Mouse (Mus musculus) left cerebral cortex, adult 11 months (tissue): Measurements from ENCODE around the gene Tesk2.
"Not testable (repeated sequence)": the region's sequence is repeated elsewhere in the genome, so short reads cannot be mapped to it uniquely, and the experiment has no call there.

Experiments
- DNase-seq: peaks from one replicate; pipeline ENCODE4 v3.0.0; 2022; ENCODE audit warnings: low spot score

The Tesk2 gene

DNA sequence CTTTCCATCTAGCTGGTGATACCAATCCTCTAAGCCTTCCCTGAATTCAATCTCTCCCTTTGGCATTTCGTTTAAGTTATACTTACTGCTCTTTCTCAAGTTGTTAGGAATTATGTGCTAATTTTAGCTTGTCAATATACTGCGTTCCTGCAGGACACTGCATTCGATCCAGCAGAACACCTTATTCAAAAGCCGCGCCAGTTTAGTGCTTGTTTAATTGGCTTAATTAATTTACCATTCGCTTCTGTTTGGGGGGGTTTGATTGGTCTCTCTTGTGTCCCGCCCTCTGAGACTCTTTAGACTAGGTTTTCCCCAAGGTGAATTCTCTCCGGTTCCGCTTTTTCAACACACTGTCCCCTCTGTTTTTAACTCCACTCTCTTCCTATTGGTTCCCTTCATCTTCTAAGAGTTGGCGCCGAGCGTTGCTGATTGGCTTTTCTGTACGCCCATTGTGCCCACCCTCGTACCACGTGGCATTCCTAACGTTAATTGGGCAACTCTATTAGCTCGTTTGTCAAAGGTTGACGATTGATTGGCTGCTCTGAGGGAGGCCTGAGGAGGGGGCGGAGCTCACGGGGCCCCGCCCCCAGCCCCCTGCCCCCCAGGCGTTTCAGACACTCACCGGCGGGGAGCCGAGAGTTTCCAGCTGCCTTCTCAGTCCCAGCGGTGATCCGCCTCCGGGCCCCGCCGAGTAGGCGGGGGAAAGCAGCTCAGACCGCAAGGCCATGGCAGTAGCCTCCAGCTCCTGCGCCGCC lies at the start of gene Tesk2:
Gene Tesk2 (plus strand): TSS at position 606 of the 755 bp plus-strand sequence.
- DNase-seq, result peak; percentile 97

DNA sequence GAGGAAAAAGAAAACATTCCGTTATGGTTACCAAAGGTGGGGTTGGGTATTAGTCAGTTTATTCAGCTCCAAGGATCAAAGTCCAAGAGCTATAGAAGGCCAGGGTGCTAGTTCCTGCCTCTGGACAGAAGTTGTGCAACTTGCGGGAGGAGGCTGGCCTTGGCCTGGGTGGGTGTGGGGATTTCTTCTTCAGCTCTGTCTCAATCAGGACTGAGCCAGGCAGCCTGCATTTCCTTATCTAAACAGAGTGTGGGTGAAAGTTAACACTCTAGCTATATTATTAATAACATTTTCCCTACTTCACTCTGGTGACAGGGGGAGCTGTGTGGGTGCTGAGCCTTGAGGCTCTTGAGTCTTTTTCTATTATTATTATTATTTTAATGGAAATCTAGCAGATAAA lies 48.0 kb upstream of the Tesk2 start:
- DNase-seq, result no peak

DNA sequence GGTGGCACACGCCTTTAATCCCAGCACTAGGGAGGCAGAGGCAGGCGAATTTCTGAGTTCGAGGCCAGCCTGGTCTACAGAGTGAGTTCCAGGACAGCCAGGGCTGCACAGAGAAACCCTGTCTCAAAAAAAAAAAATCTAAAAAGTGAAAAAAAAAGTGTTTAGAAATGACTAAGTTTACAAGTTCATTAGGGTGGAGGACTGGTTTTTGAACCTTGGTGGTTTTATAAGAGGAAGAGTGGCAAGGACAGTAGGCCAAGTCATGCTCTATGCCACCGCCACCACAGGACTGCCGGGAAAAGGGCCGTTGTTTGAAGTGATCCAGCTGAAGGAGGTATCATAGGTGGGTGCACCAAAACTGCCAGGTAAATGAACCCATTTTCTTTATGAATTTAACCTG lies 46.0 kb upstream of the Tesk2 start:
- DNase-seq, result not testable (repeated sequence)

DNA sequence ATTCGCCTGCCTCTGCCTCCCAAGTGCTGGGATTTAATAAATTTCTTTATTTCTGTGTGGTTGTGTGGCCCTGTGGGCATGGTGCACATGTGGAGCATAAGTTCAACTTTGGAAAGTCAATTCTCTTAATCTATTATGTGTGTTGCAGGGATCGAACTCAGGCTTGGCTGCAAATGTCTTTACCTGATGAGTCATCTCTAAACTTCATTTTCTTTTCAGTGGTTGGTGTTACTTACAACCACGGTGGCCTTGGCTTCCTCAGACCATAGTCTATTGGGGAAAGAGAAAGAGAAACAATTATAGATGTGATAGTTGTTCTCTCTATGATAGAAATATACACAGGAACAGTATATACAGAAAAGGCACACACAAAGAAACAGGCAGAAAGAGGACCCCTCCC lies 44.7 kb upstream of the Tesk2 start:
- no peak for DNase-seq

DNA sequence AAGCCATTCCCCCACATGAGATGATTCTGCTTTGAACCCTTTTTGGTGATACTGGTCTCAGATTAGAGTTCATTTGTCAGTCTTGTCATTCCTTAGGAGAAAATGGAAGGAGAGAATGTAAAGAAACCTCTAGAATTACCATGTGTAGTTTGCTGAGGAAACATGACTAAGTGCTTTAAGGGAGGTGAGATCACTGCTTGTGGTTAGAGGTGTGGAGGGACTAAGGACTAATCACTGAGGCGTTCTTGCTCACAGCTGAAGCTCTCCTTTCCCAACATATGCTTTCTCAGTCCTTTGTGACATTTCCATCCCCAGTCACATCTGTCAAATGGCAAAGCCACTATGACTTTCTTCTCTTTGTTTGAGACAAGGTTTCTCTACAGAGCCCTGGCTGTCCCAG lies 42.9 kb upstream of the Tesk2 start:
- DNase-seq, result no peak

DNA sequence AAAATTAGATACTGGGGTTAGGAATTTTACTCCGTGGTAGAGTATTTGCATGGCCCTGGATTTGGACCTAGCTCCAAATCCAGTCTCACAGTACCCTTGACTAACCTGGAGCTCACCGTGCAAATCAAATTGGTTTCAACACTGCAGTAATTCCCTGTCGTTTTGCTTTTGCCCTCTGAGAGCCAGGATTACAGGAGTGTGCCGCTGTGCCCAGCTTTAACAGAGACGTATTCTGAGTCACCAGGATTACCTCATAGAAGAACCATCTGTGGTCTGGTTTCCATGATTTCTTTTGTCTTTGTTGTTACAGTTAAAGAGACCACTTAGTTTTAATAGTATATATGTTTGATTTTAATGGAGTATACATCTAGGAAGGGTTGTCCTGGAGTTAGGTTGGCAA lies 41.6 kb upstream of the Tesk2 start:
- DNase-seq, result no peak

DNA sequence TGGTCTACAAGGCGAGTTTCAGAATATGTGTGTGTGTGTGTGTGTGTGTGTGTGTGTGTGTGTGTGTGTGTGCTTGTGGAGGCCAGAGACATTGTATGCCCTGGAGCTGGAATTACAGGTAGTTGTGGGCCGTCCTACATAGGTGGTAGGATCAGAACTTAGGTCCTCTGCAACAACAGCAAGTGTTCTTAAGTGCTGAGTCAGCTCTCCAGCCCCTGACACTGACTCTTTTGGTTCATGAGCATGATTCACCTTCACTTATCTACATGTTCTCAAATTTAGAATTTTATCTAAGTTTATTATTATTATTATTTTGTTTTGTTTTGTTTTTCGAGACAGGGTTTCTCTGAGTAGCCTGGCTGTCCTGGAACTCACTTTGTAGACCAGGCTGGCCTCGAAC lies 40.2 kb upstream of the Tesk2 start:
- DNase-seq, result not testable (repeated sequence)

DNA sequence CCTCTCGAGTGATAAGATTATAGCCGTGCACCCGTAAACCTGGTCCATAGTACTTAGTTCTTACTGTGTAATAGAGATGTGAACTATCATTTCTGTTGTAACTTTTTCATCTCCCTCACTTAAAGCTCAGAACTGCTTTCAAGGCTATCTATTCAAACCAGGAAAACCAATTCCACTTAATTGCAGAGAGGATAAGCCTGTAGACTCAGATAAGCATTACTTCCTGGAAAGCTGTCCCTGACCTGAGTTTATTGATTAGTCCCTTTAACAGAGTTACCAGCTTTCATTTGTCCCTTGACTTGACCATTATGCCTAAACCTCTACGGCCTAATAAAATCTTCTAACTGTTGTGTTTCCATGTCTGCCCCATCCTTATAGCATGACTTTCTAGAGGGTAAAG lies 36.8 kb upstream of the Tesk2 start:
- DNase-seq, result no peak

DNA sequence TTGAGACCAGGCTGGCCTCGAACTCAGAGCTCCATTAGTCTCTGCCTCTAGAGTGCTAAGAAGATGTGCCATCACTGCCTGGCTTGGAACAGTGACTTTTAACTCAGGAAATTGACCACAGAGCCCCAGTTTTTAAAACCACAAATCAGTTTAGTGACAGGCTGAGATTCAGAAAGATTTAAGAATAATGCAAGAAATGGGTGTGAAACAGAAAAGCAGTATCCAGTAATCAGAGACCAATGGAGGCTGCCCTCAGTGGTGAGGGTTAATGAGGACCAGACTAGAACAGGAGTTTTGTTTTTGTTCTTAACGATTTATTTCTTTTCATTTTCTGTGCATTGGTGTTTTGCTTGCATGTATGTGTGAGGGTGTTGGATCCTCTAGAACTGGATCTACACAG lies 36.1 kb upstream of the Tesk2 start:
- no peak for DNase-seq

DNA sequence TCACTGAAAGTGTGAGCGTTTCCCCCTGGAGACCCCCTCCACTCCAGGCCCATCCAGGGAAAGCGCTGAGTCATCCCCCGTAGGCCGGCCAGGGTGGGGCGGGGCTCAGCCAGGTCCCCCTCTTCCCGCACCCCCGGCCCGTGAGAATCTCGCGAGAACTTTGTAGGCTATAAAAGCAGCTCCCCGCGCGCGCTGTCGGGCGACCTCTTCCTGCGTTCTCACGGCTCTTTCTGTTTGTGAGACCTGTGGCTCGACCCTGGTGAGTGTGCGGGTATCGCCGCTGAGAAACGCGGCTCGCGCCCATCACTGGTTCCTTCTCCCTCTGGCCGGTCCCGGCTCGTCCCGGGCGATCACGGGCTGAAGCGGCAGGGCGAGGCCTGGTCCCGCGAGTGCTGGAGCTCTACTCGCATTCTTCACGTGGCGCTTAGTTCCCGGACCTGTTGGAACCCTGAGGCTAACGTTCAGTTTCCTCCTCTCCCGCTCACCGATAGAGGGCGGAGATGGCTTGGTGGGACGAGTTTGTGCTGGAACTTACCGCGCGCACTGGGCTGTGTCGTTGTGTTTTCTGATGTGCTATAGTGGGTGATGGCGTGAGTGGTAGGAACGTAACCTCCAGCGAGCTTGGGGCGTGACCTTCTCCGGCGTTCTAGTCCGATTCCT lies 35.2 kb upstream of the Tesk2 start, which contains the start of gene Prdx1:
Gene Prdx1 (plus strand): TSS at position 143 of the 660 bp plus-strand sequence.
- DNase-seq, result peak; percentile 82

DNA sequence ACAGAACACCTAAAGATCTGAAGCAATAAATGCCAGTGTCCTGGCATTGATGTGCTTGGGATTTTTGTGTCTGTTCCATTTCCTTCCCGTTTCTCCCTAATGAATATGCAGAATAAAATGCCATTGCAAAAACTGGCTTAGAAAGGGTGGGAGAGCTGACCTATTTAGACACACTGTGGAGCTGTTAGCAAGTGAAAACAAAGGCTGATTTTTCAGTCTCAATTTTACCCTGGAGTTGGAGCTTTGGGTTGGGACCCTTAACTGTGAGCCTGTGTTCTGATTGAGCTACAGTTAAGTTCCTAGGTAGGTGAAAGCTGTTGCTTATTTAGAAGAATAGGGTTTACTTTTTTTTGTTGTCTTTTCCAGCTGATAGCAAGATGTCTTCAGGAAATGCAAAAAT lies 33.7 kb upstream of the Tesk2 start:
- no peak for DNase-seq

DNA sequence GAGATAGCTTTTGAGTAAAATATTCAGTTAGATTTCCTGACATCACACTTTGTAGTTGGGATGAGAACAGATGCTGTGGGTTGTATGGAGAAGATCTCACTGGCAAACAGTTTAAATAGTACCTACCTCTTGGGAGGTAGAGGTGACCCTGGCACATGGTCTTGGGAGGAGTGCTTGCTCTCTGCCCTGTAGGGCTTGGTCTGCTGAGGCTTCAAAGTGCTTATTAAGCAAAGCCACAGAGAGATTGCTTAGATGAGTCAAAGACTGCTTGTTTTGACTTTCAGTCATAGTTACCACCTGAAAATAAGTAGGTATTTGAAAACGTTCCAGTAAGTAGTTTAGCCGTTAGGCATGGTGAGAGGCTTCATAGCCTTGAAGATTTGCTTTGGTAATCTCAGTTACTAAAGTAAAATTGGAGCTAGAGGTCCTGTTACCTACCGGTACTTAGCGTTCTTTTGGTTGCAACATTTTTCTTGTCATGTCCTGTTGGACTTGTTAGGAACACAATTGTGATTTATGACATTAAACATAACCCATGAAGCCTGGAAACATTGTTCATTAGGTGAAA lies 31.4 kb upstream of the Tesk2 start:
- no peak for DNase-seq

DNA sequence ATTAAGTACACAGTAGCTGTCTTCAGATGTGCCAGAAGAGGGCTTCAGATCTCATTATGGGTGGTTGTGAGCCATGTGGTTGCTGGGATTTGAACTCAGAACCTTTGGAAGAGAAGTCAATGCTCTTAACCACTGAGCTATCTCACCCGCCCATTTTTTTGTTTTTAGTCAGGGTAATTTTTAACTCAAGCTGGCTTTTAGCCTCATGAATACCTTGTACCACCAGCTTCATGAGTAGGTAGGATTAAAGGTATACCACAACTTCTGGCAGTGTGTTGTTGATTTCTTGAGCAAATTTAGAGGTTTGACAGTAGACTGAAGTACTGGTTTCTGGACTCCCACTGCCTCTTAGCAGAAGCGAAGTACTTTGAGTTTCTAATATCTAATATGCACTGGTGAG lies 28.6 kb upstream of the Tesk2 start:
- no peak for DNase-seq

DNA sequence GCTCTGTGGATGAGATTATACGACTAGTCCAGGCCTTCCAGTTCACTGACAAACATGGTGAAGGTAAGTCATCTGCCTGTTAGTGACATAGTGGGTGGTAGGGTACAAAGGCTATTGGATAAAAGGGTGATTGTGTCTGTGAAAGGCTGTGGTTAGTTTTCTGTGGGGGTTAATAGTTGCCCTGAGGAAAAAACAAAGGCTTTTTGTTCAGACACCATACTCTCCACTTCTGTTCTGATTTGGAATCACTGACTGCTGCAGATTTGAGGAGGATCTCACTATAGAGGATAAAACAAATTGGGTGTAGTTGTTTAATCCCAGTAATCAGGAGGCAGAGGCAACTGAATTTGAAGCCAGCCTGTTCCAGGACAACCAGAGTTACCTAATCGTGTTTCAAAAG lies 27.0 kb upstream of the Tesk2 start:
- DNase-seq, result no peak

DNA sequence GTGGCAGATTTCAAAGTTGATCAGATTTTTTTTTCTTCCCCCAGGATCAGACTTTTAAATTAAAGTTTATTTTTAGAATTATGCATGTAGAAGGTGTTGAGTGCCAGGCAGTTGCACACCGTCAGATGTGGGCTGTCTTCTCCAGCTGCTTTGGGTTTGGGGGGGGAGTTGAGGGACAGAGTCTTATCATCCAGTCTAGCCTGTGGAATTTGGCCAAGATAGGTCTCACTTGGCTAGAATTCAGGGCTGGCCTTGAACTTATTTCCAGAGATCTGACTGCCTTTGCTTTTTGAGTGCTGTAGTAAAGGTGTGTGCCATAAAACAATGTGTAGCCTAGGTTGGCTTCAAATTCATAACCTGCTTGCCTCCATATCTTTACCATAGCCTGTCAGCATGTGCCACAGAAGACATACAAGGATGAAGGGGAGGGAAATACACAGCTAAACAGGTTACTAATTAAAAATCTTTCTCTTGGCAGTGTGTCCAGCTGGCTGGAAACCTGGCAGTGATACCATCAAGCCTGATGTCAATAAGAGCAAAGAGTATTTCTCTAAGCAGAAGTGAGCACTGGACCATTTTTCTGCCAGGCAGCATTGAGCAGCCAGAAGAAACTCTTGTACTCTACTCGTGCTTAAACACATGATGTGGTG lies 21.9 kb upstream of the Tesk2 start:
- DNase-seq, result no peak

DNA sequence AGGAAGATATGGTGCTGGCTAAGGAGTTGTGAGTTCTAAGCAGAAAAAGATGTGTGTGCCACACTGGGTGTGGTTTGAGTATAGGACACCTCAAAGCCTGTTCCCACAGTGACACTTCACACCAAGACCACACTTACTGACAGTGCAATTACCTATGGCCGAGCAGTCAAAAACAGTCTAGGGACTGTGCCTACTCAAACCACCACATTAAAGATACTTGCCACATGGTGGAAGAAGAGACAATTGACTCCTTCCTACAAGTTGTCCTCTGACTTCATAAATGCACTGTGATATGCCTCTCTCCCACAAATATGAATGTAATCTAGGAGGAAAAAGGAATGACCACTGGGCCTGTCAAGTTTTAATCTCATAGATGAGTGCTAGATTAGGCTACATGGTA lies 19.8 kb upstream of the Tesk2 start:
- DNase-seq, result no peak

DNA sequence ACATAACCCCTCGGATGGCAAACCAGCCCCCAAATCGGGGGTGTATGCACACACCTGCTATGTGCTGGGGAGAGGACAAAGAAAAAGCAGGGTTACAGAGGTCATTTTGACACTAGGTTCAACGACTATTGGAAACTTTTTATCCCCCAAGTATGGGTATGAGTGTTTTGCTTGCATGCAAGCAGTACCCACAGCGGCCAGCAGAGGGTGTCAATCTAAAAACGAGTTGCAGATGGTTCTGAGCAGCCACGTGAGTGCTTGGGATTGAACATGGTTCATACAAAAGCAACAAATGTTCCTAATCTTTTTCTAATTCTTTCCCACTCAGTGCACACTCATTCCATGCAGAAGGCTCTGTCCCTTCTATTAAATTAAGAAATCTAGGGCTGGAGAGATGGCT lies 16.9 kb upstream of the Tesk2 start:
- no peak for DNase-seq

DNA sequence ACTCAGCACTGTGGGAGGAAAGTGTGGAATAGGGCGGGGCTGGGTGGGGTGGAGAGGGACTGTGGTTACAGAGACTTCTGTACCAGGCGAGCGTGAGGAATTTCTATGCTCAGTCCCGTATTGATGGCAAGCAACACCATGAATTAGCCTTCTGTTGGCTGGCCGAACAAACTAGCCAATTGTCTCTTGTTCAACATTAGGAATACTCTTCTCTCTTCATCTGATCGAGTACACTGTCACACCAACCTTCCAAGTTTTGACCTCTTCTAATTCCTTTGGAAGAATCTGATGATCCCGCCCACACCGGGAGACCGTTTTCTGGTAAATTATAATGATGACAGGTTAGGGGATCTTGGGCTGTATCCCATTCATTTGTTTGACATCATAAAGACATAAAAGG lies 13.1 kb upstream of the Tesk2 start:
- no peak for DNase-seq

DNA sequence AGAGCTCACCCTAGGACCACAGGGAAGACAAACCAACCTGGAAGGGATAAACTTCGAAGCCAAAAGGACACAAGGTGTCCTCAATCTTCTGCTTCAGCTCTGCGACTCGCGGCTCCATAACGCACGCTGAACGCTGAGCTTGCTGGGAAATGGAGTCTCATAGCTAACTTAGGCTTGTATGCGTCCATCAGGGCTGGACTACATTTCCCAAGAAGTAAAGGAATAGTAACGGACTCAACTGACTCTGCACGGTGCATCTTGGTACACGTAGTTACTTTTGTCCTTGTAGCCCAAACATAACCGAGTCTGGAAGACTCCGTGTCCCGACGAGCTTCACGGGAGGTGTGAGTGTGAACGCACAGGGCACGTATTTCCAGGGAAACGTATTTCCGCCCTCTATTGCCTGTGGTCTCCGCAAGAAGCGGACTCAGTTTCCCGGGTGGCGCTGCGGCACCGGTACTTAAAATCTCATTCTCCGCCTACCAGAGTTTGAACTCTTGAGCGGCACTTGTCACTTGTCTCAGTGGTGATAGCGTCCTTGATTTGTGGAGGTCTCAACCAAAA lies 12.5 kb upstream of the Tesk2 start, which contains the start of the genes Mmachc and Ccdc163:
Gene Mmachc (minus strand): TSS at position 206 of the 564 bp plus-strand sequence.
Gene Ccdc163 (plus strand): TSS at position 309 of the 564 bp plus-strand sequence.
- peak; percentile 95 for DNase-seq

DNA sequence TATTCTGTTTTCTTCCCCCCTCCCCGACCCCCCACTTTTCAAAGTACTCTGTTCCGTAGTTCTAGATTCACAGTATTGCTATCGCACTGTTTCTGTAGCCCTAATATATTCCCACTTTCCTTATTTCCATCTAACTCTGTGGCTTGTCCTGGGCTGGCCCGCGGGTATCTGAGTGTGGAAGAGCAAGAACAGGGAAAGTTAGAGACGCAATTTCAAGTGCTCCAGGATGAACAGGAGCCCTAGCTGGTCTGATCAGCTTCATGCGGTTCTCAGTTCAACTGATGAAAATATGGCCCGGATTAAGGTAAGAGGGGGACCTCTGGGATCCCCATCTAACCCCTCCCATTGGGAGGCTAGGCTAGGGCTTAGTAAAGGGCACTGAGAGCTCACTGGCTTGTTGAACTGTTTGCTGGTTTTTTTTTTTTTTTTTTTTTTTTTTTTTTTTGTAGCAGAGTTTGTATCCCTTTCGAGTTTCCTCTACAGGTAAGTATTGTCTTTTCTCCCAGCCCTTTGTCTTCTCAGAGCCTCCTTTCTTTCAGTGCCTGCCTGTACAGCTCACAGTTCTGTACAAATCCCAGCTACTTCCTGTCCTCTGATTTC lies 11.9 kb upstream of the Tesk2 start:
- no peak for DNase-seq

DNA sequence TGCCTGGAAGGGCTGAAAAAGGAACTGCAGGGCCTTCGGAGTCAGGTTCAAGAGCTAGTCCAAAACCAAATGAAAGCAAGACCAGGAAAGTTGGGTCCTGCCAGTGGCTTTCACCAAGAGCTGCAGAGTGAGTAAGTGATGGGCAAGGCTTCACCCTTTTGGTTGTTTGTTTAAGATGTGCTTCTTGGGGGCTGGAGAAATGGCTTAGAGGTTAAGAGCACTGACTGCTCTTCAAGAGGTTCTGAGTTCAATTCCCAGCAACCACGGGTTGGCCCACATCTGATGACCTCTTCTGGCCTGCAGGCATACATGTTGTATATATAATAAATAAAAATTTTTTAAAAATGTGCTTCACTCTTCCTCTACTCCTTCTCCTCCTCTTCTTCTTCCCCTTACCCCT lies 10.6 kb upstream of the Tesk2 start:
- DNase-seq, result no peak

DNA sequence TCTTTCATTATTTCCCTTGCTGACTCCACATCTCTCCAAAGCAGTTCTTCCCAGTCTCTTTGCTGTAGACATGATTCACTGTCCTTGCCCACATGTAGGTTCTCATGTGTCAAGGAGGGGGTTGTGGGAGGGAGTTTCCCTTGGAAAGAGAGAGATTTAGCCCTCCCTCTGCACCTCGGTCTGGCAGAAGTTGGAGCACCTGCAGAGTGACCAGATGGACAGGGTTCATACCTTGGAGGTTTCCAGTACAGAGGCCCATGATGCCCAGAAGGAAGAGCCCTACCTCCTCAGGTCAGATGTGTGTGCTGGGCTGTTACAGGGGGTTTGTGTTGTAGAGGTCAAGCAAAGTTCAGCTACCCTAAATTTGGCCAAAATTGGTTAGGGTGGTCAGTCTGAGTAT lies 8.2 kb upstream of the Tesk2 start:
- DNase-seq, result no peak
